Mouse (Mus musculus) hindbrain, embryonic 11.5 days (tissue): Measurements from ENCODE around the gene Mitf. TPM values are rescaled to one million over a fixed set of nuclear protein-coding genes. Genes with fewer than 3 reads are reported as not detected.

Experiments
- ATAC-seq: fragments of 200-750 bp; cut with Nextera tagmentation; 2 replicates; pipeline ENCODE4 v1.8.0; 2017; ENCODE audit warnings: mild to moderate bottlenecking, moderate TSS enrichment, moderate library complexity; ENCODE audit not compliant: low FRiP score
- DNase-seq: peaks from one replicate; pipeline ENCODE4 v3.0.0-alpha.2; 2015; ENCODE audit warnings: low spot score
- H3K27ac ChIP-seq: fragments of 300-500 bp; sonication (generic); 2 replicates; pipeline ENCODE4 v1.5.1; 2014; ENCODE audit warnings: mild to moderate bottlenecking, low read depth, low read length
- H3K27me3 ChIP-seq: fragments of 300-500 bp; sonication (generic); 2 replicates; pipeline ENCODE4 v1.6.1; 2014; ENCODE audit warnings: mild to moderate bottlenecking, low read length, moderate library complexity, mixed read lengths; ENCODE audit not compliant: control insufficient read depth, insufficient read depth
- H3K36me3 ChIP-seq: fragments of 300-500 bp; sonication (generic); 2 replicates; pipeline ENCODE4 v1.6.1; 2014; ENCODE audit warnings: mild to moderate bottlenecking, low read length, moderate library complexity, mixed read lengths; ENCODE audit not compliant: control insufficient read depth, insufficient read depth
- H3K4me1 ChIP-seq: fragments of 300-500 bp; sonication (generic); replicated peaks from 2 replicates; pipeline ENCODE4 v1.6.1; 2014; ENCODE audit warnings: low read length, mixed read lengths; ENCODE audit not compliant: control insufficient read depth, insufficient read depth
- H3K4me2 ChIP-seq: fragments of 300-500 bp; sonication (generic); replicated peaks from 2 replicates; pipeline ENCODE4 v1.6.1; 2014; ENCODE audit warnings: mild to moderate bottlenecking, low read depth, low read length
- H3K4me3 ChIP-seq: fragments of 300-500 bp; sonication (generic); 2 replicates; pipeline ENCODE4 v1.5.1; 2014; ENCODE audit warnings: low read depth, low read length
- H3K9ac ChIP-seq: fragments of 300-500 bp; sonication (generic); 2 replicates; pipeline ENCODE4 v1.6.1; 2014; ENCODE audit warnings: low read depth, low read length
- H3K9me3 ChIP-seq: fragments of 300-500 bp; sonication (generic); 2 replicates; pipeline ENCODE4 v1.6.1; 2016; ENCODE audit warnings: low read length; ENCODE audit not compliant: control insufficient read depth
- WGBS: fragments of 180-500 bp; shearing (Covaris S2); extraction: QIAGEN DNeasy Blood & Tissue Kit; methylation state at CpG from one replicate; pipeline ENCODE4 v1.1.7; 2014; 5-methylcytosine and 5-hydroxymethylcytosine counted together
- polyA plus RNA-seq: library from polyadenylated mRNA; unstranded; fragments of >200 nt; fragmentation: Nextera tagmentation; extraction: Ambion mirVana; gene quantifications from 2 replicates; pipeline ENCODE4 v1.2.1, GENCODE M21; 2014

Mitf gene
- polyA plus RNA-seq, 1 experiment from 2014 or later: 1.2 TPM

DNA sequence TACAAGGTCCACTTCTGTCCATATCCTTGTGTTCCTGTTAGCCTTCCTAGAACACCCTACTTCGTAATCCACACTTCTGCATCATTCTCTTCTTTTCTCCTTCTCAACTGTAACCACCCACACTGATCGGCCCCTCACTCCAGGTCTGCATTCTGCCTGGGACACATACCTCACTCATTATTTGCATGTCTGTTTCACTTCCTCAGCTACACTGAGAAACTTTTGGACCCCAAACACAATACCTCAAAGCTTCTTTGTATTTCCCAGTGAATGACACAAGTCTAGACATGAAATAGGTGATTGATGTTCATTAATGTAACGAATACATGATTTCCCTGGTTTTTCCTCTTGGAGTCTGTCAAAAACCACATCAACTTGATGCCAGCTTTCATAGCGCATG lies 259.6 kb downstream of the Mitf start:
- Histone ChIP-seq H3K27me3 (no peaks in the 10 kb centered on the region), H3K36me3 (no peaks in the 10 kb centered on the region), H3K4me1 (no peaks in the 10 kb centered on the region), H3K9me3 (no peaks in the 10 kb centered on the region), H3K27ac (no peak overlapping the region), H3K4me3 (no peak overlapping the region), H3K9ac (no peak overlapping the region), H3K4me2 (no peak overlapping the region)
- DNase-seq (no peak), ATAC-seq (no peak)
- 91% methylated on average over 4 of the region's 4 CpGs for WGBS

Other genes with a start within 250 kb of the Mitf start
- 46.9 and 50.5 TPM in 2 replicates for gene Frmd4b, start 189.5 kb upstream of the Mitf start, polyA plus RNA-seq